8 mouse cellular contexts compared by ENCODE assay signal in genomic region chr5:143625497-143625896, GRCm38 (mm10). TPM values are rescaled to one million over a fixed set of nuclear protein-coding genes. Genes with fewer than 3 reads are reported as not detected.
DNase-seq lines count a peak whose midpoint lies in the region; ATAC-seq and TF ChIP-seq lines count a peak whose summit lies in the region.

No protein-coding gene starts in this region.

- peak; percentile 11 for DNase-seq in ES-CJ7 (ENCODE audit: low read depth, low spot score)
- peak; percentile 73 for DNase-seq in adrenal gland, postnatal 10 days
- DNase-seq in liver, embryonic 14.5 days (ENCODE audit: low read depth in 3 of 3, low spot score in 3 of 3), result peak; percentile 76 to 86 (median 86)
- peak; percentile 86 for DNase-seq in testis, postnatal 14 days (ENCODE audit: low spot score)
- no peak for DNase-seq in cerebellum, adult 2 months
- DNase-seq in retina, embryonic 14.5 days (ENCODE audit: low spot score), result no peak
- DNase-seq in cerebellum, postnatal 4 days (ENCODE audit: low spot score in 2 of 2), result no peak

- no peak for TF ChIP-seq POLR2A in cerebellum, adult 2 months (IDR thresholded peaks at IDR 0.05; ENCODE audit: borderline replicate concordance, insufficient read depth, low read length)

- H3K27ac ChIP-seq in heart, embryonic 15.5 days, result peak overlapping the region; percentile 56
- peak overlapping the region; percentile 98 for H3K27ac ChIP-seq in liver, embryonic 14.5 days
- H3K27ac ChIP-seq in cerebellum, adult 2 months (ENCODE audit: insufficient read depth, low read length), result no peak overlapping the region

- TF ChIP-seq EP300 in liver, embryonic 14.5 days (IDR thresholded peaks at IDR 0.05; ENCODE audit: low read depth), result peak; percentile 97

- H3K4me2 ChIP-seq in heart, embryonic 15.5 days, result peak overlapping the region; percentile 36; the same call in 1 of the 2 replicates
- peak overlapping the region; percentile 96 for H3K4me2 ChIP-seq in liver, embryonic 14.5 days (ENCODE audit: low read depth)

- peak overlapping the region; percentile 3 for H3K4me3 ChIP-seq in heart, embryonic 15.5 days
- peak overlapping the region; percentile 69 to 96 for H3K4me3 ChIP-seq in liver, embryonic 14.5 days (ENCODE audit: insufficient read depth in 1 of 2, low read depth in 2 of 2, low read length in 2 of 2)
- no peak overlapping the region for H3K4me3 ChIP-seq in cerebellum, adult 2 months (replicated peaks; ENCODE audit: insufficient read depth, low read depth, low read length)

- no peak for TF ChIP-seq CTCF in liver, embryonic 14.5 days (IDR thresholded peaks at IDR 0.05; ENCODE audit: low read depth)
- TF ChIP-seq CTCF in cerebellum, adult 2 months (IDR thresholded peaks at IDR 0.05; ENCODE audit: borderline replicate concordance, insufficient read depth, low read depth, low read length), result no peak

- H3K9ac ChIP-seq in heart, embryonic 15.5 days, result no peak overlapping the region
- H3K9ac ChIP-seq in liver, embryonic 14.5 days (replicated peaks), result peak overlapping the region; percentile 93

- no peaks in the 10 kb centered on the region for H3K27me3 ChIP-seq in heart, embryonic 15.5 days
- no peaks in the 10 kb centered on the region for H3K27me3 ChIP-seq in liver, embryonic 14.5 days (ENCODE audit: control insufficient read depth, insufficient read depth, low read length)
- H3K27me3 ChIP-seq in cerebellum, adult 2 months (ENCODE audit: control insufficient read depth, insufficient read depth, low read length), result no peaks in the 10 kb centered on the region

- no peaks in the 10 kb centered on the region for H3K36me3 ChIP-seq in heart, embryonic 15.5 days
- peaks cover 2% of the 10 kb centered on the region for H3K36me3 ChIP-seq in liver, embryonic 14.5 days (replicated peaks; ENCODE audit: control insufficient read depth, insufficient read depth, low read depth)

- no peaks in the 10 kb centered on the region for H3K9me3 ChIP-seq in heart, embryonic 15.5 days (replicated peaks)
- H3K9me3 ChIP-seq in liver, embryonic 14.5 days (ENCODE audit: control insufficient read depth, low read length), result no peaks in the 10 kb centered on the region

- no peak for ATAC-seq in heart, embryonic 15.5 days (replicated peaks; ENCODE audit: insufficient number of reproducible peaks, insufficient read depth, low FRiP score, low read depth)
- peak; percentile 80 for ATAC-seq in liver, embryonic 14.5 days (ENCODE audit: insufficient read depth)

- WGBS in heart, embryonic 15.5 days, result 61% methylated on average over 12 of the region's 12 CpGs
- WGBS in liver, embryonic 14.5 days (ENCODE audit: insufficient replicate concordance), result 9% methylated on average over 12 of the region's 12 CpGs
- WGBS in cerebellum, adult 2 months, result 84% methylated on average over 12 of the region's 12 CpGs

- peaks cover 45% of the 10 kb centered on the region for H3K4me1 ChIP-seq in heart, embryonic 15.5 days (replicated peaks)
- H3K4me1 ChIP-seq in liver, embryonic 14.5 days (replicated peaks; ENCODE audit: control insufficient read depth in 2 of 2, insufficient read depth in 2 of 2, low read length in 1 of 2), result peaks cover 41 to 48% of the 10 kb centered on the region in 2 experiments
- H3K4me1 ChIP-seq in cerebellum, adult 2 months (ENCODE audit: control insufficient read depth, insufficient read depth, low read length), result peaks cover 3% of the 10 kb centered on the region; the same call in 1 of the 2 replicates

RNA-seq across cellular contexts. Expression of gene Cyth3, which starts 3.2 kb away (rescaled TPM):
- total RNA-seq in adrenal gland, postnatal 10 days (2021), result 100 to 1,000 TPM; 123 to 151 TPM
- 49.9 and 57.6 TPM in 2 replicates for polyA plus RNA-seq in heart, embryonic 15.5 days (2015; fragmentation: Nextera tagmentation; extraction: Ambion mirVana)
- 20.7 and 24.1 TPM in 2 replicates for polyA plus RNA-seq in liver, embryonic 14.5 days (2012; rRNA removed)
- 28.1 and 33.5 TPM in 2 replicates for polyA plus RNA-seq in liver, embryonic 14.5 days (2014; fragmentation: Nextera tagmentation; extraction: Ambion mirVana)
- polyA plus RNA-seq in cerebellum, adult 2 months (2012; rRNA removed), result 39.8 and 41.3 TPM in 2 replicates

Comparison
In these comparisons a context has a peak if more than half of its experiments do, and no peak if none do; other contexts are left out.
1. DNase-seq: peak in ES-CJ7 (single experiment), adrenal gland, postnatal 10 days (single experiment), liver, embryonic 14.5 days (3 of 3) and testis, postnatal 14 days (single experiment); none in cerebellum, adult 2 months (0 of 2), retina, embryonic 14.5 days (single experiment) and cerebellum, postnatal 4 days (0 of 2).